Mouse (Mus musculus): Measurements from ENCODE around the gene Ddit4l.

DNA sequence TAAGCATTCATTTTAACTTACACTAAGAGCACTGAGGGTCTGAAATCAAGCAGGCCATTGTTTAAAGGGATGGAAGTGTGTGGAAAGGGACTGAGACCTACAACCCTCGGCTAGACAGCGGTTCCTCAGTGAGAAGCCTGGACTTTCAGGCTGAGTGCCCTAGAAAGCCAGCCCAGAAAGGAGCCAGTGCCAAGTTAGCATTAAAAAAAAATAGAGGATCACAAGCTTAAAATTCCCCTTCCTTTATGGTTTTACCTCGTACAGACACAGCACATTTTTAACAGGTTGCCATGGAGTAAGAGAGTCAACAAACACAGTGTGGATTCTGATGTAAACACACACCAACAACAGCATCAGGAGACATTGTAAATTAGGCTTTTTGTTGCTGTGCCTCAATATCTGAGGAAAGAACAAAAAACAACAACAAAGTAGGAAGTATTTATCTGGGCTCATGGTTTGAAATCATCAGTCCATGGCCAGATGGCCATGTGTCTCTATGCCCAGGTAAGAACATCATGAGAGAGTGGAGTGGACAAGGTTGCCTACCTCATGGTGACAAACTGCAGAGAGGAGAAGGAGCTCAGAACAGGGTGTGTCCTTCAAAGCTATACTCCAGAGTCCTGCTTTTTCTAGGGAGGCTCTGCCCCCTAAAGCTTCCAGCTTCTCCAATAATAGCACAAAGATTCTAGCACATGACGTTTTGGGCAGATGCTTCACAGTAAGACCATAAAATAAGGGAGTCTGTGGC is 10.1 kb upstream of the Ddit4l start:
- no peak for TF ChIP-seq CTCF (IDR thresholded peaks at IDR 0.05; ENCODE audit: extremely low read depth, insufficient read length, insufficient replicate concordance, low read depth, low read length)
- TF ChIP-seq POLR2A (IDR thresholded peaks at IDR 0.05; ENCODE audit: low read depth, low read length), result no peak
